Mouse (Mus musculus) neural tube, embryonic 13.5 days (tissue): ENCODE data around the gene Trip6. TPM values are rescaled to one million over a fixed set of nuclear protein-coding genes. Genes with fewer than 3 reads are reported as not detected.

Source experiments
- ATAC-seq: fragments of 200-750 bp; cut with Nextera tagmentation; 2 replicates; pipeline ENCODE4 v1.8.0; 2017; ENCODE audit warnings: low read depth, mild to moderate bottlenecking, moderate TSS enrichment, moderate library complexity
- H3K27ac ChIP-seq: fragments of 300-500 bp; sonication (generic); replicated peaks from 2 replicates; pipeline ENCODE4 v1.5.1; 2015; ENCODE audit warnings: moderate library complexity, mild to moderate bottlenecking, inconsistent platforms
- H3K27me3 ChIP-seq: fragments of 300-500 bp; sonication (generic); 2 replicates; pipeline ENCODE4 v1.6.1; 2015; ENCODE audit warnings: mild to moderate bottlenecking, inconsistent platforms
- H3K36me3 ChIP-seq: fragments of 300-500 bp; sonication (generic); 2 replicates; pipeline ENCODE4 v1.6.1; 2015; ENCODE audit warnings: mild to moderate bottlenecking, inconsistent platforms
- H3K4me1 ChIP-seq: fragments of 300-500 bp; sonication (generic); replicated peaks from 2 replicates; pipeline ENCODE4 v1.6.1; 2015; ENCODE audit warnings: inconsistent platforms
- H3K4me2 ChIP-seq: fragments of 300-500 bp; sonication (generic); 2 replicates; pipeline ENCODE4 v1.6.1; 2015; ENCODE audit warnings: inconsistent platforms, mild to moderate bottlenecking, moderate library complexity
- H3K4me3 ChIP-seq: fragments of 300-500 bp; sonication (generic); 2 replicates; pipeline ENCODE4 v1.5.1; 2015; ENCODE audit warnings: mild to moderate bottlenecking, inconsistent platforms
- H3K9ac ChIP-seq: fragments of 300-500 bp; sonication (generic); 2 replicates; pipeline ENCODE4 v1.6.1; 2015; ENCODE audit warnings: moderate library complexity, mild to moderate bottlenecking, inconsistent platforms
- H3K9me3 ChIP-seq: fragments of 300-500 bp; sonication (generic); 2 replicates; pipeline ENCODE4 v1.6.1; 2016; ENCODE audit warnings: inconsistent platforms
- WGBS: fragments of 180-500 bp; shearing (Covaris S2); methylation state at CpG from one replicate; pipeline ENCODE4 v1.1.7; 2015; 5-methylcytosine and 5-hydroxymethylcytosine counted together
- polyA plus RNA-seq: library from polyadenylated mRNA; unstranded; fragments of >200 nt; fragmentation: Nextera tagmentation; extraction: Ambion mirVana; gene quantifications from 2 replicates; pipeline ENCODE4 v1.2.1, GENCODE M21; 2015

Trip6 gene
- polyA plus RNA-seq, 1 experiment from 2014 or later, result 17.7 TPM

GRCm38 (mm10) chr5:137307071-137307912 lies 6.9 kb downstream of the Trip6 start, which contains the start of gene Srrt:
TSS of gene Srrt (minus strand) at chr5:137307674.
- WGBS, result 0% methylated on average over 65 of the region's 72 CpGs
- peaks cover 56% of the 10 kb centered on the region for H3K36me3 ChIP-seq
- peak within 1 kb of the TSS; percentile 98 for H3K27ac ChIP-seq
- peak within 1 kb of the TSS; percentile 97 for H3K9ac ChIP-seq
- H3K4me1 ChIP-seq, result peaks cover 50% of the 10 kb centered on the region
- H3K4me3 ChIP-seq, result peak within 1 kb of the TSS; percentile 95
- peak; percentile 88 for ATAC-seq
- peak within 1 kb of the TSS; percentile 85 for H3K4me2 ChIP-seq
- no peaks in the 10 kb centered on the region for H3K9me3 ChIP-seq
- no peaks in the 10 kb centered on the region for H3K27me3 ChIP-seq

GRCm38 (mm10) chr5:137306439-137307005 lies 7.7 kb downstream of the Trip6 start:
- Histone ChIP-seq H3K9ac (peak overlapping the region; percentile 97), H3K27ac (peak overlapping the region; percentile 98), H3K4me1 (peaks cover 53% of the 10 kb centered on the region), H3K36me3 (peaks cover 58% of the 10 kb centered on the region), H3K9me3 (no peaks in the 10 kb centered on the region), H3K4me2 (peak overlapping the region; percentile 85), H3K4me3 (peak overlapping the region; percentile 95), H3K27me3 (no peaks in the 10 kb centered on the region)
- WGBS, result 17% methylated on average over 12 of the region's 12 CpGs
- no peak for ATAC-seq

GRCm38 (mm10) chr5:137305822-137306221 lies 8.4 kb downstream of the Trip6 start:
- no peaks in the 10 kb centered on the region for H3K9me3 ChIP-seq
- H3K9ac ChIP-seq, result peak overlapping the region; percentile 97
- peaks cover 53% of the 10 kb centered on the region for H3K4me1 ChIP-seq
- no peak for ATAC-seq
- 24% methylated on average over 3 of the region's 3 CpGs for WGBS
- no peak overlapping the region for H3K27ac ChIP-seq
- H3K4me2 ChIP-seq, result peak overlapping the region; percentile 85
- H3K4me3 ChIP-seq, result peak overlapping the region; percentile 95
- peaks cover 61% of the 10 kb centered on the region for H3K36me3 ChIP-seq
- H3K27me3 ChIP-seq, result no peaks in the 10 kb centered on the region

GRCm38 (mm10) chr5:137304816-137305215 lies 9.4 kb downstream of the Trip6 start:
- peak overlapping the region; percentile 85 for H3K4me2 ChIP-seq
- H3K9me3 ChIP-seq, result no peaks in the 10 kb centered on the region
- H3K36me3 ChIP-seq, result peaks cover 61% of the 10 kb centered on the region
- H3K9ac ChIP-seq, result peak overlapping the region; percentile 97
- no peak overlapping the region for H3K27ac ChIP-seq
- peak overlapping the region; percentile 95 for H3K4me3 ChIP-seq
- H3K4me1 ChIP-seq, result peaks cover 53% of the 10 kb centered on the region
- H3K27me3 ChIP-seq, result no peaks in the 10 kb centered on the region
- WGBS, result 15% methylated on average over 4 of the region's 4 CpGs
- no peak for ATAC-seq

- no peak for ATAC-seq
- H3K27ac ChIP-seq, result no peak overlapping the region
- H3K9me3 ChIP-seq, result no peaks in the 10 kb centered on the region
- peak overlapping the region; percentile 97; the same call in 1 of the 2 replicates for H3K9ac ChIP-seq
- H3K36me3 ChIP-seq, result peaks cover 61% of the 10 kb centered on the region
- no peaks in the 10 kb centered on the region for H3K27me3 ChIP-seq
- 73% methylated on average over 3 of the region's 3 CpGs for WGBS
- peaks cover 53% of the 10 kb centered on the region for H3K4me1 ChIP-seq
- H3K4me3 ChIP-seq, result no peak overlapping the region
- peak overlapping the region; percentile 85 for H3K4me2 ChIP-seq
Observed at GRCm38 (mm10) chr5:137304165-137304564, 10.0 kb downstream of the Trip6 start.

- H3K4me2 ChIP-seq, result no peak overlapping the region
- no peak for ATAC-seq
- no peak overlapping the region for H3K27ac ChIP-seq
- 94% methylated on average over 4 of the region's 4 CpGs for WGBS
- H3K4me3 ChIP-seq, result no peak overlapping the region
- H3K36me3 ChIP-seq, result peaks cover 61% of the 10 kb centered on the region
- no peaks in the 10 kb centered on the region for H3K27me3 ChIP-seq
- no peaks in the 10 kb centered on the region for H3K9me3 ChIP-seq
- peak overlapping the region; percentile 97; the same call in 1 of the 2 replicates for H3K9ac ChIP-seq
- peaks cover 53% of the 10 kb centered on the region for H3K4me1 ChIP-seq
Observed at GRCm38 (mm10) chr5:137303609-137304008, 10.6 kb downstream of the Trip6 start.

GRCm38 (mm10) chr5:137301253-137301652 lies 13.0 kb downstream of the Trip6 start:
- ATAC-seq, result no peak
- no peak overlapping the region for H3K27ac ChIP-seq
- H3K9ac ChIP-seq, result peak overlapping the region; percentile 8; the same call in 1 of the 2 replicates
- H3K27me3 ChIP-seq, result no peaks in the 10 kb centered on the region
- H3K36me3 ChIP-seq, result peaks cover 81% of the 10 kb centered on the region
- no peak overlapping the region for H3K4me3 ChIP-seq
- 78% methylated on average over 21 of the region's 21 CpGs for whole genome bisulfite sequencing
- H3K4me1 ChIP-seq, result peaks cover 41% of the 10 kb centered on the region
- no peaks in the 10 kb centered on the region for H3K9me3 ChIP-seq
- no peak overlapping the region for H3K4me2 ChIP-seq

GRCm38 (mm10) chr5:137299240-137299639 lies 15.0 kb downstream of the Trip6 start:
- no peaks in the 10 kb centered on the region for H3K9me3 ChIP-seq
- peaks cover 32% of the 10 kb centered on the region for H3K4me1 ChIP-seq
- H3K4me3 ChIP-seq, result no peak overlapping the region
- 91% methylated on average over 7 of the region's 7 CpGs for WGBS
- H3K9ac ChIP-seq, result no peak overlapping the region
- H3K4me2 ChIP-seq, result no peak overlapping the region
- H3K27me3 ChIP-seq, result no peaks in the 10 kb centered on the region
- H3K36me3 ChIP-seq, result peaks cover 94% of the 10 kb centered on the region
- ATAC-seq, result no peak
- no peak overlapping the region for H3K27ac ChIP-seq

GRCm38 (mm10) chr5:137297126-137297525 lies 17.1 kb downstream of the Trip6 start:
- peaks cover 72% of the 10 kb centered on the region for H3K36me3 ChIP-seq
- no peak for ATAC-seq
- 90% methylated on average over 14 of the region's 14 CpGs for WGBS
- H3K9me3 ChIP-seq, result no peaks in the 10 kb centered on the region
- peaks cover 6% of the 10 kb centered on the region for H3K27me3 ChIP-seq
- no peak overlapping the region for H3K9ac ChIP-seq
- no peak overlapping the region for H3K4me2 ChIP-seq
- peaks cover 33% of the 10 kb centered on the region for H3K4me1 ChIP-seq
- no peak overlapping the region for H3K4me3 ChIP-seq
- H3K27ac ChIP-seq, result no peak overlapping the region

- peak overlapping the region; percentile 82; the same call in 1 of the 2 replicates for H3K9ac ChIP-seq
- no peak overlapping the region for H3K4me3 ChIP-seq
- peaks cover 19% of the 10 kb centered on the region for H3K27me3 ChIP-seq
- no peaks in the 10 kb centered on the region for H3K9me3 ChIP-seq
- H3K4me1 ChIP-seq, result peaks cover 27% of the 10 kb centered on the region
- 0 out of 2 replicates have a peak overlapping the region, but pooled peaks have one; percentile 100 for H3K4me2 ChIP-seq
- no peak overlapping the region for H3K27ac ChIP-seq
- ATAC-seq, result no peak
- WGBS, result 94% methylated on average over 15 of the region's 15 CpGs
- H3K36me3 ChIP-seq, result peaks cover 58% of the 10 kb centered on the region
Observed at GRCm38 (mm10) chr5:137295712-137296111, 18.5 kb downstream of the Trip6 start.

- peaks cover 23% of the 10 kb centered on the region for H3K27me3 ChIP-seq
- peak overlapping the region; percentile 100 for H3K4me2 ChIP-seq
- H3K4me3 ChIP-seq, result peak overlapping the region; percentile 52
- 82% methylated on average over 9 of the region's 9 CpGs for WGBS
- no peaks in the 10 kb centered on the region for H3K9me3 ChIP-seq
- ATAC-seq, result no peak
- H3K36me3 ChIP-seq, result peaks cover 54% of the 10 kb centered on the region
- H3K4me1 ChIP-seq, result peaks cover 27% of the 10 kb centered on the region
- peak overlapping the region; percentile 82 for H3K9ac ChIP-seq
- peak overlapping the region; percentile 91; the same call in 1 of the 2 replicates for H3K27ac ChIP-seq
Observed at GRCm38 (mm10) chr5:137295296-137295695, 18.9 kb downstream of the Trip6 start.

GRCm38 (mm10) chr5:137294744-137295093 lies 19.5 kb downstream of the Trip6 start:
- peak overlapping the region; percentile 91 for H3K27ac ChIP-seq
- peak overlapping the region; percentile 100 for H3K4me2 ChIP-seq
- peak overlapping the region; percentile 52 for H3K4me3 ChIP-seq
- H3K36me3 ChIP-seq, result peaks cover 48% of the 10 kb centered on the region
- ATAC-seq, result peak; percentile 59
- H3K4me1 ChIP-seq, result peaks cover 27% of the 10 kb centered on the region
- WGBS, result 7% methylated on average over 18 of the region's 18 CpGs
- H3K9ac ChIP-seq, result peak overlapping the region; percentile 82
- peaks cover 29% of the 10 kb centered on the region for H3K27me3 ChIP-seq
- H3K9me3 ChIP-seq, result no peaks in the 10 kb centered on the region
